Mouse (Mus musculus) testis, adult 2 months (tissue): ENCODE data around the gene Runx2. TPM values are rescaled to one million over a fixed set of nuclear protein-coding genes. Genes with fewer than 3 reads are reported as not detected.

ENCODE experiments used
- H3K27ac ChIP-seq: fragments of 200-500 bp; 2 replicates; pipeline ENCODE4 v1.5.1; 2012; ENCODE audit warnings: low read depth, low read length; ENCODE audit not compliant: control insufficient read depth, insufficient read depth
- H3K27me3 ChIP-seq: fragments of 200-500 bp; 2 replicates; pipeline ENCODE4 v1.6.1; 2012; ENCODE audit warnings: mild to moderate bottlenecking, low read length, moderate library complexity; ENCODE audit not compliant: control insufficient read depth, insufficient read depth
- H3K36me3 ChIP-seq: fragments of 200-500 bp; 2 replicates; pipeline ENCODE4 v1.6.1; 2012; ENCODE audit warnings: mild to moderate bottlenecking, low read length; ENCODE audit not compliant: control insufficient read depth, insufficient read depth
- H3K4me1 ChIP-seq: fragments of 200-500 bp; 2 replicates; pipeline ENCODE4 v1.6.1; 2012; ENCODE audit warnings: low read length; ENCODE audit not compliant: control insufficient read depth, insufficient read depth
- H3K4me3 ChIP-seq: fragments of 200-500 bp; 2 replicates; pipeline ENCODE4 v1.5.1; 2012; ENCODE audit warnings: low read depth, mild to moderate bottlenecking, low read length, moderate library complexity, mixed read lengths; ENCODE audit not compliant: control insufficient read depth
- CTCF ChIP-seq: fragments of 200-500 bp; IDR thresholded peaks from 2 replicates; pipeline ENCODE4 v1.5.1; 2012; ENCODE audit warnings: low read depth, mild to moderate bottlenecking, inconsistent platforms, low read length, moderate library complexity; ENCODE audit not compliant: control insufficient read depth, insufficient read depth, insufficient replicate concordance
- POLR2A ChIP-seq: fragments of 200-500 bp; IDR thresholded peaks from 2 replicates; pipeline ENCODE4 v1.6.1; 2012; ENCODE audit warnings: low read depth, mild to moderate bottlenecking, inconsistent platforms, low read length, moderate library complexity; ENCODE audit not compliant: control insufficient read depth
- polyA plus RNA-seq: library from polyadenylated mRNA; depleted of rRNA; stranded (reverse); fragments of >200 nt; gene quantifications from 2 replicates; pipeline ENCODE4 v1.2.3, GENCODE M21; 2012

Gene Runx2
- polyA plus RNA-seq, 1 experiment = 10.4 TPM

DNA sequence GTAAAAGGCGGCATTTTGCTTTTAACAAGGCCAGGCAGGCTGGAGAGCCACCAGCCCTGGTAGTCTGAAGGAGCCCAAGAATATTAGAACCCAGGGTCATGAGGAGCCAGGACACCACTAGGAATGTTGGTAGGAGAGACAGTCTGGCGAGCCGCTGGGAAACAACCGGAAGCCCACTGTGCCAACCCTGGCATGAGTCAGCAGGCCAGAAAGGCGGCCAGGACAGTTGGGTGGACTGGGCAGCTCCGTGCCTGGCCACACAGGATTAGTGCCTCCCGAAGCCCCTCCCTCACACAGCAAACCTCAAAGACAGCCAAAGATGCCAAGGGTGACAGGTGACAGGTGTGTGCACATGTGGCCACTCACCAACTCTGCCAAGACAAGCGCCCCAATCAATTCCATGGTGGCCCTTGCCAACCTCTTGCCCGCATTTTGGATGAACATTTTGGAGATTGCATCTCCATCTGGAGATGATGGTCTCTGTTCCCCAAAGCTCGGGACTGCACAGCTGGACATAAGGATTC, 309.7 kb downstream of the Runx2 start:
- Histone ChIP-seq H3K27ac (no peak overlapping the region), H3K4me1 (no peaks in the 10 kb centered on the region)

DNA sequence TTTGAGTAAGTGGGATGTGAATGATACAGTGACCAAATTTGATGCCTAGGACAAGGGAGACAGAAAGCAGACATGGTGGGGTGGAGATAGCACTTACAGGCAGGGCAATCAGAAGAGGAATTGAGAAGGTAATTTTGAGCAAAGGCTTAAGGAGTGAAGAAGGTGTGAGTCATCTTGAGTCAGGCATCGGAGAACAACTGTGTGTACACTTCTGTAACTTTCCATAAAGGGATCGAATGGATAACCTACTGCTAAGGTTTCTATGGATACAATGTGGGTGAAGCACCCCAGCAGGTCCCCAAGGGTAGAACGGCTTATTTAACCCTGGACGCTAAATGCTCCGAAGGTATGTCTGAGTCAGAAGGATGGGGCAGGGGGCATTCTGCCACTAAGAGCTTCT, 312.4 kb downstream of the Runx2 start:
- no peaks in the 10 kb centered on the region for H3K36me3 ChIP-seq
- no peaks in the 10 kb centered on the region for H3K4me1 ChIP-seq
- H3K27me3 ChIP-seq = no peaks in the 10 kb centered on the region
- H3K4me3 ChIP-seq = no peak overlapping the region
- H3K27ac ChIP-seq = no peak overlapping the region
- TF ChIP-seq CTCF (no peak), POLR2A (no peak)

More for the DNA sequence above, 309.7 kb downstream of the Runx2 start:
- TF ChIP-seq CTCF (no peak), POLR2A (no peak)
- Histone ChIP-seq H3K4me3 (no peak overlapping the region), H3K36me3 (no peaks in the 10 kb centered on the region), H3K27me3 (no peaks in the 10 kb centered on the region)

DNA sequence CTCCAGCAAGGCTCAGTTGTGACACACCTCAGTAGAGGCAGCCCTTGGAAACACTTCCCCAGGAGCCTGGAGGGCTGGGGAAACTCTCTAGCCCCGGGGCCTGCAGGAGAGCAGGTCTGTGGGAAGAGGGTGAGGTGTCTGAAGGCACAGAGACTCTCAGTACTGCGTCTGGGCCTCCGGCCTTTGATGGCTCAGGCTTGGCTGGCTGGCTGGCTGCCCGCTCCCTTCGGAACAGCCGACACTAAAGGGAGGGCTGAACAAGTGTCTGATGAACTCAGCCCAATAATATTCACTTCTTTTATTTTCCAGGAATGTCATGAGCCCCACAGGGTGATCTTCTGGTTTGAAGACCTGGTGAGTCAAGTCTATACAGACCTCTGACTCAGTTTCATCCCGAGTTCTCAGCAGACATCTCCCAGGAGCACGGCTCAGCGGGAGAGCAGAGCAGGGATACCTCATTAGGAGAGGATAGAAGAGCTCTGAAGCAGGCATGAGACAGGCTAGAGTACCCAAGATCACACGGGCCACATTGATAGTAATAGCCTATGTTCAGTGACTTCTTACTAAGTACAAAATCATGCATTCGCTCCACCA, 314.2 kb downstream of the Runx2 start:
- Histone ChIP-seq H3K36me3 (no peaks in the 10 kb centered on the region), H3K27me3 (no peaks in the 10 kb centered on the region), H3K4me3 (no peak overlapping the region), H3K27ac (no peak overlapping the region), H3K4me1 (no peaks in the 10 kb centered on the region)
- TF ChIP-seq POLR2A (no peak), CTCF (no peak)

DNA sequence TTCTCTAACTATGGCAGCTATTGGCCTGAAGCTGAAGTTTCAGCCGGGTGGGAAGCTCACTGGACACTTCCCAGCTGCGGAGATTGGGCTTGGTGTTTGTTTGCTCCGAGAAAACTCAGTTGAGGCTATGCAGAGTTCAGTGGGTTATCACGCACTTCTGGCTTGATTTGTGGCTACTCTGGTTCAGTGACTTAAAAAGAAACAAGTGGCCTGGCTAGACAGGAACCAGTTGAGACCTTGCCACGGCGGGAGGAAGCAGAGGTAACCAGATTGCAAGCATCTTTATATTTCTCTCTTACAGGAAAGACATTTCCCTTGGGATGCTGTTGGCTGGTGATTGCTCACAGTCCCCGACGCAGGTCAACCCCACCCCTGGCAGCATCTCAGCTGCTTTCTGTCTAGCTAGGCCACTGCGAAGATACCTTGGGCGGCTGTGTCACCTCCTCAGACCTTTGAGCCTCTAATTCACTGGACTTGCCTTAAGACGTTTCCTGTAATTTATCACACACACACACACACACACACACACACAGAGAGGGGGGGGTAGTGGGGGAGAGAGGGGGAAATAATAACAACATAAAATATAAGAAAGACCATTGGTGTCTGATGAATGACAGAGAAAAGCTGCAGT, 324.3 kb downstream of the Runx2 start:
- Histone ChIP-seq H3K27me3 (no peaks in the 10 kb centered on the region), H3K4me3 (no peak overlapping the region), H3K36me3 (no peaks in the 10 kb centered on the region), H3K27ac (no peak overlapping the region), H3K4me1 (no peaks in the 10 kb centered on the region)
- TF ChIP-seq POLR2A (no peak), CTCF (no peak)

DNA sequence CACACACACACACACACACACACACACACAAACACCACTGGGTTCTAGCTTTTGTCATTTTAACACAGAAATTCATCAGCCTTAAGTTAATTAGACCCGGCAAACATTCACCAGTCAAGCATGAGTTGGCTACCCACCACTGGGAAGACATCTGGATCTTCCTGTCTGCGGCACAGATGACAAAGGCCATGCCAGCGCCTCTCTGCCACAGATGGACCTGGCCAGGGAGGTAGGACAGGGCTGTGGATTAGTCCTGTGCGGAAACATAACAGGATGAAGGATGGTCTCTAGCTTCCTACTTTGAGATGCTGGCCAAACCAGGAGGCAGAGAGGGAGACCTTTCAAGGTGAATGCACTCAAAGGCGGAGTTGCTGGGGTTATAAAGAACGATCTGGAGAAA, 325.3 kb downstream of the Runx2 start:
- no peak overlapping the region for H3K4me3 ChIP-seq
- H3K36me3 ChIP-seq = no peaks in the 10 kb centered on the region
- no peaks in the 10 kb centered on the region for H3K27me3 ChIP-seq
- no peak for TF ChIP-seq POLR2A
- TF ChIP-seq CTCF = no peak
- no peaks in the 10 kb centered on the region for H3K4me1 ChIP-seq
- H3K27ac ChIP-seq = no peak overlapping the region

DNA sequence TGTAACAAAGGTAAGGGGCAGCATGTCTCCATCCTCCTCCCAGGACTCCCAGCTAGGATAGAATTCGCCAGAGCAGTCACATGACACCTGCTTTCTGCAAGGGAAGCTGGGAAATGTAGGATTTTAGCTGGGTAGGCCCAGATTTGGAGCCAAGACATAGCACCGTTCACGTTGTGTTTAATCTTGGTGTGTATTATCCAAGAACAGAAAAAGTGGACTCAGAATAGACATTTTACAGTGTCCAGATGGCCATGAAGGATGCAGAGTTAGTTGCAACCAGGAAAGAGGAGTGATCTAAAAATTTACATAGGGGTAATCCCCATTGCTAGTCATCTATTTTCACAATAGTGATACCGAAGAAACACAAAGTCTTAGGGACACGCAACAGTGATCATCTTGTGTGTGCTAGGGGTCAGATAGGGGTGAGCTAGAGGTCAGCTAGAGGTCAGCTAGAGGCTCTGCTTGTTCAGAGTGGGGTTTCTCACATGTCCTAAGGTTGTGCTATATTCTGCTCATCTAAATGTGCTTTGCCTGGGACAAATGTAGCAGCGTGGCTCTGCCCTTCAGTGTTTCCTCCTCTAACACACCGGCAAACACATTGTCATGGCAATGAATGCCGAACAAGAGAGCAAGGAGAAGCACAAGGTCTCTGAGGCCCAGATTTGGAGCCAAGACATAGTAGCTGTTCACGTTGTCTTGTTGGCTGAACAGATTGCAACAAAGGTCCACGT, 326.9 kb downstream of the Runx2 start:
- no peak overlapping the region for H3K4me3 ChIP-seq
- no peaks in the 10 kb centered on the region for H3K36me3 ChIP-seq
- H3K27ac ChIP-seq = no peak overlapping the region
- no peaks in the 10 kb centered on the region for H3K27me3 ChIP-seq
- H3K4me1 ChIP-seq = no peaks in the 10 kb centered on the region
- TF ChIP-seq CTCF (no peak), POLR2A (no peak)

DNA sequence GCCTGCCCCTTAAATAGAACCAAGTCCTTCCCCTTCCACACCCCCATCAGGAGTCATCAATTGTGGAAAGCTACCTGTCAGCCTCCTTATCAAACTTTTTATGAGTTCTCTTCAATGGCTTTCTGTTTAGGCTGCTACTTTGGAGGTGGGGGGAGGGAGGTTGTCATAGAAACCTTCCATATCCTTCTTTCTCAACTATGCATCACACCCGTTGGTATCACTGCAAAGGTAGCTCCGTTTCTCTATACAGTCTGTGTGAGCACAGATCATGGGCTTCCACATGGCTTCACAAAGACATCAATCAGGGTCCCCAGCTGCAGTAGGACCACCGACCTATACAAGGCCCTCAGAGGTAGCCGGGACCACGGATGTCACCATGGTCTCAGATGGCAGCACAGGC, 329.3 kb downstream of the Runx2 start:
- H3K27me3 ChIP-seq = no peaks in the 10 kb centered on the region
- no peaks in the 10 kb centered on the region for H3K36me3 ChIP-seq
- no peak for TF ChIP-seq POLR2A
- TF ChIP-seq CTCF = no peak
- no peak overlapping the region for H3K4me3 ChIP-seq
- H3K27ac ChIP-seq = no peak overlapping the region
- H3K4me1 ChIP-seq = no peaks in the 10 kb centered on the region
